Mouse (Mus musculus) olfactory bulb, adult 2 months (tissue): ENCODE results near the gene Nt5c2.

ENCODE experiments used
- CTCF ChIP-seq: fragments of 200-500 bp; IDR thresholded peaks from 2 replicates; pipeline ENCODE4 v1.5.1; 2012; ENCODE audit warnings: low read depth, mild to moderate bottlenecking, low read length, moderate library complexity; ENCODE audit not compliant: insufficient read depth
- POLR2A ChIP-seq: fragments of 200-500 bp; IDR thresholded peaks from 2 replicates; pipeline ENCODE4 v1.6.1; 2012; ENCODE audit warnings: mild to moderate bottlenecking, low read depth, low read length, moderate library complexity; ENCODE audit not compliant: insufficient read depth

- no peak for TF ChIP-seq CTCF
- no peak for TF ChIP-seq POLR2A
Observed at GRCm38 (mm10) chr19:46915406-46916080, 99.4 kb downstream of the Nt5c2 start.
